Mouse (Mus musculus): Measurements from ENCODE around the gene Obp2a. TPM values are rescaled to one million over a fixed set of nuclear protein-coding genes. Genes with fewer than 3 reads are reported as not detected.
"Not testable (repeated sequence)": the region's sequence is repeated elsewhere in the genome, so short reads cannot be mapped to it uniquely, and the experiment has no call there.

Gene Obp2a
- polyA plus RNA-seq (2015; fragmentation: Nextera tagmentation; extraction: Ambion mirVana): not detected in 2 replicates

DNA sequence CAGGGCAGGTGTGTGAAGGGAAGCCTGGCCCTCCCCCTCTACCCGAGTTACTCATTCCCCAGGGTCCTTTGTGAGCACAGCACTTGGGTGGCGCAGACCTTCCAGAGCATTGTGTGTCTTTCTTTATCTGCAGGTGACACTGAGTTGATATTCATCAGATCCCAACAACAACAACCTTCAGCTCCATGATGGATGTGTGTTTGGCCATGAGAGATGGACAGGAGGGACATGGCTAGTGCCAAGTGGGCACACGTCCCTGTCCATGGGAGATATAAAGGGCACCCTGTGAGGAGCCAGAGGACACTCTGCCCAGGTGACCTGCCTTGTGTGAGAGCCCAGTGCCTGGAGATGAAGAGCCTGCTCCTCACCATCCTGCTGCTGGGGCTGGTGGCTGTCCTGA is at the start of gene Obp2a:
TSS of gene Obp2a (plus strand) at position 301 of the 400 bp plus-strand sequence.
- H3K4me1 ChIP-seq; H3K27ac ChIP-seq; H3K36me3 ChIP-seq; H3K27me3 ChIP-seq; H3K4me2 ChIP-seq; H3K9me3 ChIP-seq; H3K4me3 ChIP-seq; ATAC-seq (ENCODE audit: borderline replicate concordance, extremely low read depth, low FRiP score, low TSS enrichment); H3K9ac ChIP-seq: not testable (repeated sequence)
- WGBS: 70% methylated on average over 3 of the region's 3 CpGs

GRCm38 (mm10) chr2:25652902-25653301 is 46.9 kb upstream of the Obp2a start, which contains the start of gene Lcn8:
Gene Lcn8, plus strand, starts transcription at chr2:25653120.
- Histone ChIP-seq H3K27ac (no peak within 1 kb of the TSS), H3K36me3 (no peaks in the 10 kb centered on the region), H3K9ac (no peak within 1 kb of the TSS), H3K4me1 (peaks cover 8% of the 10 kb centered on the region), H3K9me3 (no peaks in the 10 kb centered on the region), H3K27me3 (no peaks in the 10 kb centered on the region), H3K4me3 (no peak within 1 kb of the TSS), H3K4me2 (no peak within 1 kb of the TSS)
- 71% methylated on average over 2 of the region's 2 CpGs for WGBS
- ATAC-seq (ENCODE audit: borderline replicate concordance, extremely low read depth, low FRiP score, low TSS enrichment): no peak

GRCm38 (mm10) chr2:25654502-25654901 is 45.3 kb upstream of the Obp2a start:
- Histone ChIP-seq H3K27me3 (no peaks in the 10 kb centered on the region), H3K9ac (no peak overlapping the region), H3K36me3 (no peaks in the 10 kb centered on the region), H3K4me3 (no peak overlapping the region), H3K4me2 (0 out of 2 replicates have a peak overlapping the region, but pooled peaks have one; percentile 8), H3K27ac (peak overlapping the region; percentile 67), H3K9me3 (no peaks in the 10 kb centered on the region), H3K4me1 (peaks cover 8% of the 10 kb centered on the region)
- WGBS: 23% methylated on average over 1 of the region's 1 CpGs
- no peak for ATAC-seq (ENCODE audit: borderline replicate concordance, extremely low read depth, low FRiP score, low TSS enrichment)

GRCm38 (mm10) chr2:25656691-25657090 is 43.2 kb upstream of the Obp2a start:
- Histone ChIP-seq H3K9me3 (no peaks in the 10 kb centered on the region), H3K4me3 (no peak overlapping the region), H3K36me3 (no peaks in the 10 kb centered on the region), H3K27me3 (no peaks in the 10 kb centered on the region), H3K27ac (no peak overlapping the region), H3K4me2 (no peak overlapping the region), H3K9ac (no peak overlapping the region), H3K4me1 (peaks cover 8% of the 10 kb centered on the region)
- no peak for ATAC-seq (ENCODE audit: borderline replicate concordance, extremely low read depth, low FRiP score, low TSS enrichment)
- 76% methylated on average over 4 of the region's 4 CpGs for WGBS

DNA sequence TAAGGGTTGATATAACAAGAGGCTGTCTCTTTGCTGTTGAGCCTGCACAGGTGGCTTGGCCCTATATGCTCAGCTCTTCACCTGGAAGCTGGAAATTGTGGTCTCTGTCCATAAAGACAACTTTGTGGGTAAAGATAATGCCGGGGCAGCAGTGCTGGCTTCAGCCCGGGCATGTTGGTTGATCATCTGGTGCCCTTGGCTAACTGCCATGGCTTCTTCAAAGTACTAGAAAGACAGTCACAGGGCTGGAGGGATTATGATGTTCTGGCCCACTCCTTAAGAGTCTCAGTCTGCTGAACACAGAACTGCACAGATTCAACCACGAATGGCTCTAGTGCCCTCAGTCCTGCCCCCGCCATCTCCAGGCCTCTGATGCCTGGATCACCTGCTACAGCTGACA is 42.6 kb upstream of the Obp2a start:
- Histone ChIP-seq H3K4me3 (no peak overlapping the region), H3K27ac (no peak overlapping the region), H3K4me1 (peaks cover 8% of the 10 kb centered on the region), H3K4me2 (no peak overlapping the region), H3K9ac (no peak overlapping the region), H3K27me3 (no peaks in the 10 kb centered on the region), H3K9me3 (no peaks in the 10 kb centered on the region), H3K36me3 (no peaks in the 10 kb centered on the region)
- no peak for ATAC-seq (ENCODE audit: borderline replicate concordance, extremely low read depth, low FRiP score, low TSS enrichment)
- WGBS: 74% methylated on average over 4 of the region's 4 CpGs

GRCm38 (mm10) chr2:25657652-25658051 is 42.2 kb upstream of the Obp2a start, which contains the start of gene Lcn5:
Gene Lcn5, plus strand, starts transcription at chr2:25657952.
- Histone ChIP-seq H3K27ac (no peak within 1 kb of the TSS), H3K36me3 (no peaks in the 10 kb centered on the region), H3K9me3 (no peaks in the 10 kb centered on the region), H3K9ac (no peak within 1 kb of the TSS), H3K4me3 (no peak within 1 kb of the TSS), H3K27me3 (no peaks in the 10 kb centered on the region), H3K4me1 (peaks cover 8% of the 10 kb centered on the region), H3K4me2 (no peak within 1 kb of the TSS)
- no peak for ATAC-seq (ENCODE audit: borderline replicate concordance, extremely low read depth, low FRiP score, low TSS enrichment)

- H3K4me3 ChIP-seq: no peak overlapping the region
- ATAC-seq (ENCODE audit: borderline replicate concordance, extremely low read depth, low FRiP score, low TSS enrichment): no peak
- no peaks in the 10 kb centered on the region for H3K27me3 ChIP-seq
- H3K9me3 ChIP-seq: no peaks in the 10 kb centered on the region
- WGBS: 79% methylated on average over 8 of the region's 8 CpGs
- no peaks in the 10 kb centered on the region for H3K4me1 ChIP-seq
- no peaks in the 10 kb centered on the region for H3K36me3 ChIP-seq
- no peak overlapping the region for H3K27ac ChIP-seq
- no peak overlapping the region for H3K9ac ChIP-seq
- no peak overlapping the region for H3K4me2 ChIP-seq
Measured at GRCm38 (mm10) chr2:25660279-25660678, 39.6 kb upstream of the Obp2a start.

GRCm38 (mm10) chr2:25661245-25661970 is 38.4 kb upstream of the Obp2a start:
- Histone ChIP-seq H3K4me1 (no peaks in the 10 kb centered on the region), H3K4me3 (no peak overlapping the region), H3K4me2 (no peak overlapping the region), H3K9ac (no peak overlapping the region), H3K36me3 (no peaks in the 10 kb centered on the region), H3K27me3 (no peaks in the 10 kb centered on the region), H3K9me3 (no peaks in the 10 kb centered on the region), H3K27ac (no peak overlapping the region)
- ATAC-seq (ENCODE audit: borderline replicate concordance, extremely low read depth, low FRiP score, low TSS enrichment): no peak
- WGBS: 77% methylated on average over 6 of the region's 6 CpGs

DNA sequence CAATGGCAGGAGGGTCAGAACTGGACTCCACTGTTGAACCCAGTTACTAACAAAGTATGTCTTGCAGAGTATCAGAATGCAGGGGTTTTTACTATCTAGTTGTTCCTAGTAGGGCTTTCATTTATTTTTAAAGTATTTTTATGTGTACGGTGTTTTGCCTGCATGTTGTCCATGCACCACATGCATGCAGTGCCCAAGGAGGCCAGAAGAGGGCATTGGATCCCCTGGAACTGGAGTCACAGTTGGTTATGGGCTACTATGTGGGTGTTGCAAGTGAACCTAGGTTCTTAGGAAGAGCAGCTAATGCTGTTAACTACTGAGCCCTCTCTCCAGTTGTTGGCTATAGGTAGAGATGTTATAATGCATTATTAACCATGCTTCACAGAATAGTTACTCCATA is 36.3 kb upstream of the Obp2a start:
- Histone ChIP-seq H3K4me1 (no peaks in the 10 kb centered on the region), H3K9ac (no peak overlapping the region), H3K27ac (no peak overlapping the region), H3K9me3 (no peaks in the 10 kb centered on the region), H3K4me3 (no peak overlapping the region), H3K27me3 (no peaks in the 10 kb centered on the region), H3K36me3 (no peaks in the 10 kb centered on the region), H3K4me2 (no peak overlapping the region)
- no peak for ATAC-seq (ENCODE audit: borderline replicate concordance, extremely low read depth, low FRiP score, low TSS enrichment)
- 58% methylated on average over 1 of the region's 1 CpGs for WGBS

- no peak for ATAC-seq (ENCODE audit: borderline replicate concordance, extremely low read depth, low FRiP score, low TSS enrichment)
- Histone ChIP-seq H3K27ac (no peak overlapping the region), H3K4me1 (no peaks in the 10 kb centered on the region), H3K9me3 (no peaks in the 10 kb centered on the region), H3K4me3 (no peak overlapping the region), H3K27me3 (no peaks in the 10 kb centered on the region), H3K4me2 (no peak overlapping the region), H3K9ac (no peak overlapping the region), H3K36me3 (no peaks in the 10 kb centered on the region)
- WGBS: 68% methylated on average over 5 of the region's 5 CpGs
Measured at GRCm38 (mm10) chr2:25664125-25664524, 35.7 kb upstream of the Obp2a start.

DNA sequence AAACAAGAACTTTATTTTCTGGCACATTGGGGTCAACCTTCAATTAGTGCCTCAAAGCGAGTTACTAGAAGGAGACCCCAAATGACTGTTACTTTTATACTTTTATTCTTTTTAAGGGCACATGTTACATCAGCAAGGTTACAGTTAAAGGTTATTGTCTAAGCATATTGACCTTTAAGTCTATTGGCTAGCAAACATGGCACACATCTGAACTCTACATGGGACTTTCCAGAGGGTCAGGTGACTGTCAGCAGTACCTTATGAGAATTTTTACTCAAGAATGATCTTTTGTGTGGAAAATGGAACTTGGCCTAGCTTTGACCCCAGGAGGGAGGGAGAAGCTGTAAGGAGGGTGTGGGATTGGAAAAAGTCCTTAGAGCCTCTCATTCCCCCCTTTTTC is 33.3 kb upstream of the Obp2a start:
- no peak overlapping the region for H3K27ac ChIP-seq
- ATAC-seq (ENCODE audit: borderline replicate concordance, extremely low read depth, low FRiP score, low TSS enrichment): no peak
- 54% methylated on average over 1 of the region's 1 CpGs for WGBS

DNA sequence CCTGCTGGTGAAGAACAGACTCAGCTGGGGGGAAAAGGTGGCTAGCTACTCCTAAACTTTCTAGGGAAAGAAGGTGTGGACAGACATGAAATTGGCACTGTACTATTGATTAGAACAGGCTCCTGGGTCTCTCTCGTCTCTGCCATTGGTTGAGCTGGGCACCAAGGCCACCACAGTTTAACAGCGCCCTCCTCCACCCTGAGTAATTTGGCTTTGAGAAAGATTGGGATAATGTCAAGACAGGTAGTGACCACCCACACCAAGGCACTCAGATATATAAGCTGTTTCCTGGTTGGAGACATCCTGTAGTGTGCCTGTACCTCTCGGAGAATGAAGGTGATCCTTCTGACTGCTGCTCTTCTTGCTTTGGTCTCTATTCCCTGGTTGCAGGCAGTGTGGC is 23.4 kb upstream of the Obp2a start, which contains the start of gene Lcn6:
TSS of gene Lcn6 (plus strand) at position 301 of the 400 bp plus-strand sequence.
- no peak within 1 kb of the TSS for H3K4me3 ChIP-seq
- H3K9ac ChIP-seq: no peak within 1 kb of the TSS
- H3K27ac ChIP-seq: no peak within 1 kb of the TSS
- H3K36me3 ChIP-seq: no peaks in the 10 kb centered on the region
- H3K4me2 ChIP-seq: no peak within 1 kb of the TSS
- no peaks in the 10 kb centered on the region for H3K9me3 ChIP-seq
- WGBS: 89% methylated on average over 3 of the region's 3 CpGs
- H3K4me1 ChIP-seq: no peaks in the 10 kb centered on the region
- H3K27me3 ChIP-seq: no peaks in the 10 kb centered on the region
- ATAC-seq (ENCODE audit: borderline replicate concordance, extremely low read depth, low FRiP score, low TSS enrichment): no peak

More for the DNA sequence above, 33.3 kb upstream of the Obp2a start:
- Histone ChIP-seq H3K9me3 (no peaks in the 10 kb centered on the region), H3K4me2 (no peak overlapping the region), H3K27me3 (no peaks in the 10 kb centered on the region), H3K4me3 (no peak overlapping the region), H3K36me3 (no peaks in the 10 kb centered on the region), H3K4me1 (no peaks in the 10 kb centered on the region), H3K9ac (no peak overlapping the region)

All from lung, embryonic 15.5 days (tissue).